Mouse (Mus musculus) MEL (cell line): ENCODE measurements around the gene Tmem143. TPM values are rescaled to one million over a fixed set of nuclear protein-coding genes. Genes with fewer than 3 reads are reported as not detected.

ENCODE experiments used
- DNase-seq: peaks from one replicate; pipeline ENCODE4 v3.0.0; 2011; ENCODE audit warnings: low read depth, low spot score
- H3K27ac ChIP-seq: 2 replicates; pipeline ENCODE4 v1.5.1; 2012; ENCODE audit warnings: low read depth, mild to moderate bottlenecking, control low read depth, low read length, moderate library complexity; ENCODE audit not compliant: control insufficient read depth
- H3K27me3 ChIP-seq, 2 experiments: fragments of 150-350 bp in 1 of 2; sonication (generic) in 1 of 2; 2 replicates each; pipeline ENCODE4 v1.6.1; 2012; ENCODE audit warnings: low read length in 2 of 2, mild to moderate bottlenecking in 2 of 2, improper control_type of control experiment in 1 of 2, moderate library complexity in 1 of 2; ENCODE audit not compliant: insufficient read depth in 2 of 2, control insufficient read depth in 1 of 2
- H3K36me3 ChIP-seq, 2 experiments: 2 replicates each; pipeline ENCODE4 v1.6.1; 2012 to 2014; ENCODE audit warnings: low read length in 2 of 2, improper control_type of control experiment in 1 of 2, inconsistent platforms in 1 of 2, mild to moderate bottlenecking in 1 of 2; ENCODE audit not compliant: insufficient read depth in 2 of 2, control insufficient read depth in 1 of 2
- H3K4me1 ChIP-seq, 2 experiments: fragments of 150-350 bp in 1 of 2; sonication (generic) in 1 of 2; 2 replicates each; pipeline ENCODE4 v1.6.1; 2012; ENCODE audit warnings: low read length in 2 of 2, improper control_type of control experiment in 1 of 2, mild to moderate bottlenecking in 1 of 2; ENCODE audit not compliant: insufficient read depth in 2 of 2, control insufficient read depth in 1 of 2
- H3K4me3 ChIP-seq, 2 experiments: fragments of 150-350 bp in 1 of 2; sonication (generic) in 1 of 2; 2 replicates each; pipeline ENCODE4 v1.5.1; 2012; ENCODE audit warnings: low read depth in 2 of 2, low read length in 2 of 2, mild to moderate bottlenecking in 2 of 2, moderate library complexity in 2 of 2, control low read depth in 1 of 2, improper control_type of control experiment in 1 of 2; ENCODE audit not compliant: control insufficient read depth in 1 of 2, insufficient read depth in 1 of 2
- H3K79me2 ChIP-seq: 2 replicates; pipeline ENCODE4 v1.6.1; 2012; ENCODE audit warnings: mild to moderate bottlenecking, low read length, moderate library complexity; ENCODE audit not compliant: control insufficient read depth, poor library complexity, insufficient read depth
- H3K9ac ChIP-seq: 2 replicates; pipeline ENCODE4 v1.6.1; 2012; ENCODE audit warnings: low read depth, mild to moderate bottlenecking, control low read depth, low read length, moderate library complexity; ENCODE audit not compliant: control insufficient read depth, poor library complexity, severe bottlenecking
- H3K9me3 ChIP-seq: fragments of 150-350 bp; sonication (generic); replicated peaks from 2 replicates; pipeline ENCODE4 v1.6.1; 2012; ENCODE audit warnings: mild to moderate bottlenecking, low read length, improper control_type of control experiment, moderate library complexity; ENCODE audit not compliant: insufficient read depth
- BHLHE40 ChIP-seq: IDR thresholded peaks from 2 replicates; pipeline ENCODE4 v1.6.1; 2012; ENCODE audit warnings: low read depth, mild to moderate bottlenecking, inconsistent platforms, low read length, improper control_type of control experiment, borderline replicate concordance
- CHD1 ChIP-seq: IDR thresholded peaks from 2 replicates; pipeline ENCODE4 v1.6.1; 2012; ENCODE audit warnings: low read depth, mild to moderate bottlenecking, inconsistent platforms, low read length, improper control_type of control experiment
- ELF1 ChIP-seq: IDR thresholded peaks from 2 replicates; pipeline ENCODE4 v1.6.1; 2014; ENCODE audit warnings: low read depth, mild to moderate bottlenecking, inconsistent platforms, low read length, improper control_type of control experiment, moderate library complexity
- EP300 ChIP-seq, 2 experiments: IDR thresholded peaks; 2 replicates each; pipeline ENCODE4 v1.6.1; 2011; ENCODE audit warnings: improper control_type of control experiment in 2 of 2, low read length in 2 of 2, low read depth in 1 of 2, mild to moderate bottlenecking in 1 of 2
- ETS1 ChIP-seq: IDR thresholded peaks from 2 replicates; pipeline ENCODE4 v1.6.1; 2012; ENCODE audit warnings: low read depth, mild to moderate bottlenecking, inconsistent platforms, low read length, improper control_type of control experiment, moderate library complexity
- GATA1 ChIP-seq: IDR thresholded peaks from 2 replicates; pipeline ENCODE4 v1.6.1; 2011; ENCODE audit warnings: low read depth, low read length, improper control_type of control experiment
- HCFC1 ChIP-seq: IDR thresholded peaks from 2 replicates; pipeline ENCODE4 v1.6.1; 2012; ENCODE audit warnings: low read depth, mild to moderate bottlenecking, inconsistent platforms, low read length, improper control_type of control experiment, moderate library complexity
- MAX ChIP-seq: IDR thresholded peaks from 2 replicates; pipeline ENCODE4 v1.6.1; 2011; ENCODE audit warnings: low read length, improper control_type of control experiment
- MAZ ChIP-seq: IDR thresholded peaks from 2 replicates; pipeline ENCODE4 v1.6.1; 2012; ENCODE audit warnings: low read depth, mild to moderate bottlenecking, inconsistent platforms, low read length, improper control_type of control experiment
- MEF2A ChIP-seq: IDR thresholded peaks from 2 replicates; pipeline ENCODE4 v1.6.1; 2014; ENCODE audit warnings: low read depth, mild to moderate bottlenecking, inconsistent platforms, low read length, improper control_type of control experiment; ENCODE audit not compliant: poor library complexity, insufficient replicate concordance, severe bottlenecking; ENCODE audit errors: extremely low read depth
- MXI1 ChIP-seq: IDR thresholded peaks from 2 replicates; pipeline ENCODE4 v1.6.1; 2011; ENCODE audit warnings: mild to moderate bottlenecking, low read depth, low read length, improper control_type of control experiment
- MYB ChIP-seq: IDR thresholded peaks from 2 replicates; pipeline ENCODE4 v1.6.1; 2011; ENCODE audit warnings: mild to moderate bottlenecking, low read depth, low read length, improper control_type of control experiment
- POLR2AphosphoS5 ChIP-seq: IDR thresholded peaks from 2 replicates; pipeline ENCODE4 v1.6.1; 2012; ENCODE audit warnings: low read depth, borderline replicate concordance, mild to moderate bottlenecking, inconsistent platforms, low read length, moderate library complexity, mixed read lengths
- RAD21 ChIP-seq: IDR thresholded peaks from 2 replicates; pipeline ENCODE4 v1.6.1; 2011; ENCODE audit warnings: mild to moderate bottlenecking, low read depth, low read length, improper control_type of control experiment
- SIN3A ChIP-seq: IDR thresholded peaks from 2 replicates; pipeline ENCODE4 v1.6.1; 2012; ENCODE audit warnings: low read length, improper control_type of control experiment, inconsistent platforms
- SMC3 ChIP-seq: IDR thresholded peaks from 2 replicates; pipeline ENCODE4 v1.6.1; 2011; ENCODE audit warnings: low read depth, low read length, improper control_type of control experiment
- TAL1 ChIP-seq: IDR thresholded peaks from 2 replicates; pipeline ENCODE4 v1.6.1; 2012; ENCODE audit warnings: mild to moderate bottlenecking, inconsistent platforms, low read length, moderate library complexity, mixed read lengths
- TBP ChIP-seq: IDR thresholded peaks from 2 replicates; pipeline ENCODE4 v1.8.0; 2011; ENCODE audit warnings: low read depth, low read length, improper control_type of control experiment
- TCF12 ChIP-seq: IDR thresholded peaks from 2 replicates; pipeline ENCODE4 v1.6.1; 2014; ENCODE audit warnings: low read depth, mild to moderate bottlenecking, inconsistent platforms, low read length, improper control_type of control experiment, moderate library complexity
- USF1 ChIP-seq: IDR thresholded peaks from 2 replicates; pipeline ENCODE4 v1.6.1; 2014; ENCODE audit warnings: low read depth, mild to moderate bottlenecking, inconsistent platforms, low read length, improper control_type of control experiment, moderate library complexity
- polyA plus RNA-seq, 2 experiments: library from polyadenylated mRNA; stranded (reverse) in 1 of 2; unstranded in 1 of 2; fragments of >175 nt in 1 of 2; fragments of >200 nt in 1 of 2; gene quantifications; 2 replicates each; pipeline versions ENCODE4 v1.2.1 to v1.2.4; 2012; ENCODE audit warnings: low replicate concordance in 2 of 2, low read depth in 1 of 2; ENCODE audit not compliant: insufficient read length in 2 of 2, insufficient read depth in 1 of 2, missing spikeins in 1 of 2
- total RNA-seq: library from RNA; depleted of rRNA; stranded (reverse); fragments of 300-350 nt; gene quantifications from 2 replicates; pipeline ENCODE4 v1.2.3, GENCODE M21; 2012

Tmem143 gene
- total and polyA plus RNA-seq, 3 experiments: 10.7 to 20.1 TPM; not detected in 1

GRCm38 (mm10) chr7:45917004-45917704 is 20.4 kb downstream of the Tmem143 start:
- H3K27me3 ChIP-seq: no peaks in the 10 kb centered on the region
- peaks cover 5 to 13% of the 10 kb centered on the region in 2 experiments; a peak in 3 of 4 replicates for H3K4me1 ChIP-seq
- TF ChIP-seq ETS1 (no peak), EP300 (IDR thresholded peaks at IDR 0.05; ENCODE audit: low read depth in 1 of 2, low read length in 2 of 2) (no peak), TCF12 (no peak), MYB (no peak), SMC3 (no peak), MAZ (no peak), ELF1 (no peak), GATA1 (no peak), SIN3A (no peak), MAX (no peak), RAD21 (no peak), USF1 (no peak), BHLHE40 (no peak), TBP (no peak), TAL1 (no peak), MXI1 (no peak)
- TF ChIP-seq, all 39 proteins: peak for 0
- peaks cover 0 to 7% of the 10 kb centered on the region in 2 experiments; a peak in 2 of 4 replicates for H3K36me3 ChIP-seq
- no peaks in the 10 kb centered on the region for H3K9me3 ChIP-seq
- H3K79me2 ChIP-seq: 0 out of 2 replicates have a peak, but pooled peaks cover 3% of the 10 kb centered on the region
- no peak overlapping the region for H3K9ac ChIP-seq
- H3K27ac ChIP-seq: no peak overlapping the region
- no peak overlapping the region for H3K4me3 ChIP-seq
- DNase-seq: no peak

GRCm38 (mm10) chr7:45917926-45918325 is 21.2 kb downstream of the Tmem143 start:
- no peak for DNase-seq
- H3K27ac ChIP-seq: no peak overlapping the region
- peaks cover 0 to 13% of the 10 kb centered on the region in 2 experiments; a peak in 2 of 4 replicates for H3K36me3 ChIP-seq
- H3K4me3 ChIP-seq: no peak overlapping the region
- TF ChIP-seq HCFC1: no peak
- no peak for TF ChIP-seq SMC3
- no peak for TF ChIP-seq RAD21
- no peak for TF ChIP-seq ELF1
- no peak for TF ChIP-seq POLR2AphosphoS5
- TF ChIP-seq MEF2A: no peak
- no peak for TF ChIP-seq TBP
- no peak for TF ChIP-seq CHD1
- peaks cover 8 to 19% of the 10 kb centered on the region in 2 experiments for H3K4me1 ChIP-seq
- 0 out of 2 replicates have a peak, but pooled peaks cover 3% of the 10 kb centered on the region for H3K79me2 ChIP-seq
- no peaks in the 10 kb centered on the region for H3K27me3 ChIP-seq
- H3K9me3 ChIP-seq: no peaks in the 10 kb centered on the region
- no peak overlapping the region for H3K9ac ChIP-seq
